ENCODE assay signal across 10 mouse cellular contexts in the genomic region with DNA sequence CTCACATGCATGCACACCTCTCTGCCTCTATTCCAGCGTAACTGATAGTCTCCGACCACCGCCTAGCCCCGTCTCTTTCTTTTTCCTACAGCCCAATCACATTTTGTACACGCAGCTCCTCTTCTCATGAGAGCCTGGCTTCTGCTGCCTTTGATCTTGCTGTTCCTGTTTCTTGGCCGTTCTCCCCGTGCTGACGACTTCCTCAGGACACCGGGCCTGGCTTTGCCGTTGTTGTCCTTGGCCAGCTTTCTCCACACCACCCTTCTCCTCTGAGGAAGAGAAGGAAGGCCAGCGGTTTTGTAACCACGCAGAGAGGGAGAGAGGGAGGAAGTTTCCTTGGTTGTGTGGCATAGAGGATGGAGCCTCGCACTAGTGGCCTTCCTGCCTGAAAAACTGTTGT.
DNase-seq lines count a peak whose midpoint lies in the region; ATAC-seq and TF ChIP-seq lines count a peak whose summit lies in the region.
"Had no signal": no experiment of that assay in that cellular context is flagged by ENCODE, and none has a peak within 500 bp of the region (broad histone marks: within the 10 kb centered on the region; RNA-seq: fewer than 3 reads in every experiment).

No protein-coding gene starts in this region.

- ATAC-seq in hindbrain, postnatal 0 days, result no peak
- ATAC-seq in forebrain, embryonic 16.5 days, result no peak

- peak; percentile 22 for DNase-seq in liver, adult 2 months (ENCODE audit: extremely low read depth, low read depth, low spot score)
- DNase-seq in liver, result no peak
- DNase-seq in gastrocnemius, adult 2 months, result peak; percentile 92
- peak; percentile 84 to 91 for DNase-seq in heart, postnatal 10 days
- DNase-seq in lung, postnatal 4 days, result peak; percentile 68 to 74
- DNase-seq in hindbrain, postnatal 0 days (ENCODE audit: low spot score), result no peak
- no peak for DNase-seq in right cerebral cortex, postnatal 4 days

- no peaks in the 10 kb centered on the region; the same call in 1 of the 2 replicates for H3K36me3 ChIP-seq in liver, adult 2 months (ENCODE audit: control insufficient read depth, insufficient read depth, low read length)
- H3K36me3 ChIP-seq in hindbrain, postnatal 0 days (ENCODE audit: insufficient read depth, low read length), result no peaks in the 10 kb centered on the region
- no peaks in the 10 kb centered on the region for H3K36me3 ChIP-seq in forebrain, embryonic 16.5 days (ENCODE audit: control insufficient read depth, insufficient read depth)

- no peak overlapping the region for H3K4me2 ChIP-seq in hindbrain, postnatal 0 days (ENCODE audit: low read depth, low read length)
- no peak overlapping the region for H3K4me2 ChIP-seq in forebrain, embryonic 16.5 days (ENCODE audit: low read length)

- no peaks in the 10 kb centered on the region for H3K9me3 ChIP-seq in hindbrain, postnatal 0 days (ENCODE audit: low read length)
- H3K9me3 ChIP-seq in forebrain, embryonic 16.5 days (ENCODE audit: control insufficient read depth, low read length), result no peaks in the 10 kb centered on the region

- H3K27me3 ChIP-seq in liver, adult 2 months (ENCODE audit: control insufficient read depth, insufficient read depth, low read length), result no peaks in the 10 kb centered on the region
- H3K27me3 ChIP-seq in hindbrain, postnatal 0 days (ENCODE audit: insufficient read depth, low read length), result no peaks in the 10 kb centered on the region
- no peaks in the 10 kb centered on the region for H3K27me3 ChIP-seq in forebrain, embryonic 16.5 days (replicated peaks; ENCODE audit: control insufficient read depth, insufficient read depth, low read length)

- 0 out of 2 replicates have a peak overlapping the region, but pooled peaks have one; percentile 8 for H3K27ac ChIP-seq in liver, adult 2 months (replicated peaks; ENCODE audit: insufficient read depth, low read depth, low read length)
- peak overlapping the region; percentile 83 for H3K27ac ChIP-seq in gastrocnemius, adult 2 months
- no peak overlapping the region for H3K27ac ChIP-seq in hindbrain, postnatal 0 days
- no peak overlapping the region for H3K27ac ChIP-seq in forebrain, embryonic 16.5 days (ENCODE audit: low read length)
- H3K27ac ChIP-seq: stomach, postnatal 0 days had no signal

- peaks cover 8% of the 10 kb centered on the region for H3K4me1 ChIP-seq in liver, adult 2 months (ENCODE audit: control insufficient read depth, insufficient read depth, low read length)
- no peaks in the 10 kb centered on the region for H3K4me1 ChIP-seq in hindbrain, postnatal 0 days (ENCODE audit: insufficient read depth, low read length)
- H3K4me1 ChIP-seq in forebrain, embryonic 16.5 days (replicated peaks; ENCODE audit: control insufficient read depth, insufficient read depth, low read length), result no peaks in the 10 kb centered on the region

- H3K4me3 ChIP-seq in liver, adult 2 months (ENCODE audit: insufficient read depth, low read depth, low read length), result no peak overlapping the region
- H3K4me3 ChIP-seq in gastrocnemius, adult 2 months, result peak overlapping the region; percentile 21
- H3K4me3 ChIP-seq in hindbrain, postnatal 0 days (ENCODE audit: low read length), result no peak overlapping the region
- no peak overlapping the region for H3K4me3 ChIP-seq in forebrain, embryonic 16.5 days (replicated peaks; ENCODE audit: low read length)
- H3K4me3 ChIP-seq: erythroblast, embryonic 14.5 days had no signal

- TF ChIP-seq CTCF in liver, adult 2 months (IDR thresholded peaks at IDR 0.05; ENCODE audit: low read depth, low read length), result no peak
- TF ChIP-seq CTCF in gastrocnemius, adult 2 months (IDR thresholded peaks at IDR 0.05), result no peak
- no peak for TF ChIP-seq CTCF in hindbrain, postnatal 0 days (IDR thresholded peaks at IDR 0.05; ENCODE audit: low read depth)

- no peak overlapping the region for H3K9ac ChIP-seq in liver, adult 2 months (ENCODE audit: low read depth, low read length)
- no peak overlapping the region for H3K9ac ChIP-seq in hindbrain, postnatal 0 days (replicated peaks; ENCODE audit: low read length)
- H3K9ac ChIP-seq in forebrain, embryonic 16.5 days (replicated peaks; ENCODE audit: low read depth, low read length), result no peak overlapping the region

- peaks cover 31% of the 10 kb centered on the region for H3K79me2 ChIP-seq in liver, adult 2 months (ENCODE audit: control insufficient read depth, insufficient read depth, low read length)

- intact Hi-C loops in gastrocnemius, adult 2 months (cut with DNase I), result no loop called here
- intact Hi-C loops in heart, postnatal 10 days (cut with DNase I), result no loop called here

- TF ChIP-seq POLR2A in liver, adult 2 months (IDR thresholded peaks at IDR 0.05; ENCODE audit: extremely low read depth, insufficient read depth, low read length), result no peak

- WGBS in liver, adult 2 months, result 75% methylated on average over 13 of the region's 13 CpGs
- 82% methylated on average over 13 of the region's 13 CpGs for WGBS in hindbrain, postnatal 0 days
- WGBS in forebrain, embryonic 16.5 days, result 90% methylated on average over 13 of the region's 13 CpGs

Comparison
In these comparisons a context has a peak if more than half of its experiments do, and no peak if none do; other contexts are left out.
1. DNase-seq: peak in liver, adult 2 months (single experiment), gastrocnemius, adult 2 months (single experiment), heart, postnatal 10 days (2 of 2) and lung, postnatal 4 days (2 of 2); none in liver (single experiment), hindbrain, postnatal 0 days (single experiment) and right cerebral cortex, postnatal 4 days (single experiment).
2. H3K27ac ChIP-seq: peak in liver, adult 2 months (single experiment) and gastrocnemius, adult 2 months (single experiment); none in hindbrain, postnatal 0 days (single experiment) and forebrain, embryonic 16.5 days (single experiment).